Mouse (Mus musculus) v-Abl transformed pro-B cells (cell line): ENCODE data around the gene S100a10.

ENCODE experiments used
- in situ Hi-C, 2 experiments: fragments of 400-800 bp; cut with MboI; formaldehyde crosslinking; loops; one replicate each; pipeline ENCODE4 v1.15.1; 2025; ENCODE audit not compliant: unreplicated experiment in 2 of 2

S100a10 gene

DNA sequence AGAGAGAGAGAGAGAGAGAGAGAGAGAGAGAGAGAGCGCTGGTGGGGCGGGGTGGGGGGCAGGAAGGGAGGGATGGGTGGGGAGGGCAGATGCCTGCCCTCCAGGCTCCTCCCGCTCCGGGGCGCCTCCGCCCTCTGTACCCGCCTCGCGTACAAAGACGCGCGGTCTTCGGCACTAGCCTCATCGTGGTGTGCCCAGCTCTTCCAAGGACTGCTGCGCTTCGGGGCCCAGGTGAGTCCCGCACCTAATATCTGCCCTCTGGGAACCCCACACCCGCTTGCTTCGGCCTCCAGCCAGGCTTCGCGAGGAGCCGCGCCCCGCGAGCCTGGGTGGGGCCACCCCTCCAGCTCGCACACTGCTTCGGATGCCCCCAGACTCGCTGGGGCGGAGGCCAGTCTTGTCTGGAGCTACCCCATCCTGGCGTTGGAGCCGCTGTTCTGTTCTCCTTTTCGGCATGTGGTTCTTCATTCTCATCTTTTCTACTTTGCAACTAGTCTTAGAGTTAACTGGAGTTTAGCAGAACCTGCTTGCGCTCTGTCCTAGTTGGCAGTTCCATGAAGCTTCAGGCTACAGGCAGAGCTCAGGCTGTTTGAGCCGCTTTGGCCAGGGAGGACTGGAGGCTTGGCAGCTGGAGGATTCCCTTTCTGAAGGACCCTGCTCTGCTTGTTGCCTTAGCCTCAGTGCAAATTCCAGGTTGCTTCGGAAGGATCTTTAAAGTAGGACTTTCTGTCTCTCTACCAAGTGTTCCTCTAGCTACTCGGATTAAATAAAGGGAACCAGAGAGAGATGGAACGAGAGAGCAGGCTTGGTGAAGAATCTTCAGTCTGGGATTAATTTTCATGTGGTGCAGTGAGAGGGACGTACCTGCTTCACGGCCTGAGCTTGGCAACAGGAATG lies at the start of gene S100a10:
TSS of gene S100a10 (plus strand) at position 100 of the 897 bp plus-strand sequence.
- in situ Hi-C loops = loop anchor here in 1 of 2 experiments (25.0 kb wide), 2 partner anchors 757 to 1282 kb away; partner anchors contain the start of genes Pogz and Them4

DNA sequence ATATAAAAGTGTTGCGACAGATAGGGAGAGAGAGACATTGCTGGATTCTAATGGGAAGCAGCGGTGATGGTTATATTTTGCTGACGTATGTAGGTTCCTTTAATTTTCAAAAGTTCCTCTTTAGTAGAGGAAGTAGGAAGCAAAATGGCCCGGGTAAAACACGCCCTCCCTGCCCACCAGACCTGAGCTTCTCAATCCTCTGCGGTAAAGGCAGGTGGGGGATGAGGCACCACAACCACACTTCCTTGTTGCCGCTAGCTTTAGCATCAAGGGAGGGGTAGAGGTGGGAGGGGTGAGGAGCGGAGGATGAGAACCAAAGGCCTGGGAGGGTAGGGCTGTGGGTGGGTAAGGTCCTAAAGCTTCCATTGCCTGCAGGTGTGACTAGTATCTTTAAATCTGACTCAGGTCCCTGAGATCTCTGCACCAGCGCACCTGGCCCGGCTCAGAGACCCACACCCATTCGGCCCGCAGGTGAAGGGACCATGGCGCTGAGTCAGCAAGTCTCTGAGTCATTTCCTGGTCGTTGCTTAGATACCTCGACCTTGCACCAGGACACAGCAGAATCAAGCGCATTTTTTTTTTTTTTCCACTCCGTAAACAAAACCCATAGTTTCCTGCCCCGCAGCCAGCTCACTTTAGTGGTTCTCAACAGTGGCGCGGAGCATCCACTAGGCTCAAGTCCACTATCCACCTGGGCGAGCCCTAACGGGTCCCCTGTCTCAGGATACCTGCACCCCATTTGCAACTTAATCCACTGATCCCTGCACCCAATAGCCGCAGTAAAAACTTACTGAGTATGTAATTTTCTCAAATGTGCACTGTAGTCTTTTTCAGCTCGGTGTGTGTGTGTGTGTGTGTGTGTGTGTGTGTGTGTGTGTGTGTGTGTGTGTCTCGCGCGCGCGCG lies 48.7 kb upstream of the S100a10 start:
- in situ Hi-C loops = no loop called here

DNA sequence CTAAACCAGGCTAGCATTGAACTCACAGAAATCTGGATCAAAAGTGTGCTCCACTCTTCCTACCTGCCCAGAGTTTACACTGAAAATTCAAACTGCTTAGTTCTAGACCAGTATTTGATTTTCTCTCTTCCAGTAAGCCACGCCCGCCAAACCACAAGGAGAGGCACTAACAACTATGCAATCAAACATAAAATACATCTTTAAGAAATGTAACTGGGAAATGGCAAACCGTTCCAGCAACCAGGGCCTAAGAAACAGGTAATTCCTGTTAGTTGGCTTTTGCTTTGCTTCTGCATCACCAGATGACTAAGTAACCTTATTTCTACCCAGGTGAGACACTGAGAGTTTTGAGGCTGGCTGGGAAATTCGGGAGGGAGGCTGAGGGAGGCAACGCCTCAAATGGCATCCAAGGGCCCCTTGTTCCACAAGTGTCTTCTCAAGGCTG lies 48.0 kb upstream of the S100a10 start:
- in situ Hi-C loops = no loop called here

DNA sequence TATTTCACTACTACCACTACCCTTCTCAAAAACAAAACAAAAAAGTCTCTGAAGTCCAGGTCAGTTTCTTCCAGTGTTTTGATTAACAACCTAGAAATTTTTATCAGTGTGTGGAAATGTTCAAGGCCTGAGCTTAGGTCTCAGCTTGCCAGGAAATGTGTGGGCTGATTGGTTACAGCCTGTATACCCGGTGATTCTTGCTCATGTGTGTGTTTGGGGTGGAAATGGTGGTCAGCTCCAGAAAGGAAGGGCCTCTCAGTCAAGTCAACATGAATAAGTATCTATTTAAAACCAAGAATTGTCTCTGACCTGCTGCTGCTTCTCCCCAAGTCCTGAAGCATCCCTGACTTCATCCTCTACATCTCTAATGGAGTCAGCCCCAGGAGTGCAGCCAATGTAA lies 45.6 kb upstream of the S100a10 start:
- in situ Hi-C loops = no loop called here

DNA sequence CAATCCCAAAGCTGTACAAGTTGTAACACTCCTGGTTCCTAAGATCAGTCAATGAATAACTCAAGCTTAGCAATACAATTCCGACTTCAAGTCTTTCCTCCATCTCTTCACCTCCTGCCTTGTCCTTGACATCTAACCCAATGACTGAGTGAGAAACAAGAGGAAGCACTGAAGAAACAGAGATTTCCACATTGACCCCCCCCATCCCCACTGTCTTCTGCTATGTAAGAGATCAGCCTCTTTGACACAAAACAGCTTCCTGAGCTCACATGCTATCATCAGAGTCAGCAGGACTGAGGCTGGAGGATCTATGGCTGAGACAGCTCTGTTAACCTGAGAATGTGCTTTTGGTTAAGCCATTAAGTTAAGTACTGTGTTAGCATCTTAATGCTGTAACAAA lies 43.8 kb upstream of the S100a10 start:
- in situ Hi-C loops = no loop called here

DNA sequence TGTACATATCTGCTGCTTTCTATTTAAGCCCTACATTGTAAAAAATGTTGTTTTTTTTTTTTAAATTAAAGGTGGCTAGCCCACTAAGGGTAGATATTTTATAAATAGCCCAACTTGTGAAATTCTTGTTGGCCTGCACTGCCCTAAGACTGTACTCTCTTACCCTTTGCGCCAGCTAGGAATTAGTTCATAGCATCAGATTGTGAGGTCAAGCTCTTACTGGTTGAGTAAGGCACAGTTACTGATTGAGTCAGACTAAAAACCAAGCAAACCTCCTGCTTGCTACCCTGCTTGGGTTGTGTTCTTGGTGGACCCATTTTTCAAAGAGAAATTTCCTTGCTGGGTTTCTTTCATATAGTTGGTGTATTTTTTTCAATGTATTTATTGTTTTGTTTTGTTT lies 43.1 kb upstream of the S100a10 start:
- in situ Hi-C loops = no loop called here

DNA sequence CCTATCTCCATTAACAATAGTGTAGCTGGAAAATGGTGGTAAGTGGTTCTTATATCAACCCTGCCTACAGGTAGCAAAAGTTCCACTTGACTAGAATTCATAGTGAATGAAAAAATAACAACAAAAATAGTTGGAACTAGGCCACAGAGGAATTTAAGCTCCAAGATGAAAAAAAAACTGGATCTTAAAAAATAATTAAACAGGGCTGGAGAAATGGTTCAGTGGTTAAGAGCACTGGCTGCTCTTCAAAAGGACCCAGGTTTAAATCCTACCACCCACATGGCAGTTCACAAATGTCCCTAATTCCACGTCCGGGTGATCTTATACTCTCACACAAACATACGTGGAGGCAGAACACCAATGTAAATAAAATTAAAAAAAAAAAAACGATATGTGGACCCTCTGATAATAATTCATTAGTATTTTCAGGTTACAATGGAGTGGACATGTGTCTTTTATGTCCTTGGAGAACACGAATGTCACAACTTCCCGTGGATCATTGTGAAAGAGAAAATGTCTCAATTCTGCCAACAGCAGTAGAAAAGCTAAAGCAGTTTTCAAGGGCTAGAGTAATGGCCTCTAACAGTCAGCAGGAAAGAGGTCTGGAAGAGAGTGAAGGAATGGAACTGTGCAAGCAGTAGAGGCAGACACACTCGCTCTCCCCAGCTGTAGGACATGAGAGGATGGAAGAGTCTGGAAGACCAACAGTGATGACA lies 42.3 kb upstream of the S100a10 start:
- in situ Hi-C loops = no loop called here

DNA sequence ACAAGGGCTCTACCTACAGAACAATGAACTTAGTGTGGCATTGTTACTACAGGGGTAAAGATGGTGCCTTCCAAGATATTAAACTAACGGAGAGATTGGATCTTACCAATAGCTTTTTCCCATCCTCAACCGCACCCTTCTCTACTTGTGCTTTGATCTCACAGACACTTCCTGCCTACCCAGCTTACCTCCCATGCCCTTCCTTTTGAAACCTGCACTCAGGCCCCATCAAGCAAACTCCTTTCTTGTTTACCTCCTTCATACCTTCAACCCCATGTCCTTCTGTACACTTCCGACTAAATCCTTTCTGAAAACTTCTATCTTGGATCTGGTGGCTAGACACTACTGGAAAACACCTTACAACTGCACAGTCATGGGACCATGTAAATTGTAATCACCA lies 40.3 kb upstream of the S100a10 start:
- in situ Hi-C loops = no loop called here

DNA sequence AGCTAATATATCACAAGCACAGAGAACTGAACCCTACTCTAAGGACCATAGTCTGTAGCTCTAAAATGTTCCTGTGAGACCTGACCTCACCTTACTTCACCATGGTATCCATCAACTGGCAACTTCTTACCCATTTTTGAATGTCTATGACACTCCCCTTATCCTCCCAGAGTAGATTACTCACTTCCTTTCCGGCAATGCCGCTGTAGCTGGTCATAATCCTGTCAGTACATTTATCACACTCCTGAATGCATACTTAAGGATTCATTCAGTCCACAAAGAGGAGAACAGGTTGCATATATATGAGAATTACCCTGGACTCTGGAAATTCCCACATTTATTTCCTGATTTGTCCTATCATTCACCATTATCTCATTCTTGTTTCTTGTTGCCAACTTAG lies 37.5 kb upstream of the S100a10 start:
- in situ Hi-C loops = no loop called here

DNA sequence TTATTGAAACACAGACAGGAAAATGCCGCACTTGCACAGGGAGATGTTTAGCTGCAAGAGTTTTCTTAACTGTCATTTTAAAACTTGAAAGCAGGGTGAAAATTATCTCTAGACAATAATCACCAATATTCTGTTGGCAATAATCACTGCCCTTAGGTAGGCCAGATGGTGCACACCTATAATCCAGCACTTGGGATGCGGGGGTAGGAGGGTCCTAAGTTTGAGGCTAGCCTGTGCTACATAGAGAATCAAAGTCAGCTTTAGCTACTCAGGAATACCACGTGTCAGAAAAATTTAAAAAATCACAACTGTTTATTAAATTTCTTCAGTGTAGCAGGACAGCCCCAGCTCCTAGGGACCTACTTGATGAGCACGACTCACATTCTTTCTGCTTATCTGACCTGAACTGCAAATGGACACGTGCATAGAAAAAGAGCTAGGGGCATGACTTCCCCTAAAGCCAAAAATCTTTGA lies 35.0 kb upstream of the S100a10 start:
- in situ Hi-C loops = no loop called here

DNA sequence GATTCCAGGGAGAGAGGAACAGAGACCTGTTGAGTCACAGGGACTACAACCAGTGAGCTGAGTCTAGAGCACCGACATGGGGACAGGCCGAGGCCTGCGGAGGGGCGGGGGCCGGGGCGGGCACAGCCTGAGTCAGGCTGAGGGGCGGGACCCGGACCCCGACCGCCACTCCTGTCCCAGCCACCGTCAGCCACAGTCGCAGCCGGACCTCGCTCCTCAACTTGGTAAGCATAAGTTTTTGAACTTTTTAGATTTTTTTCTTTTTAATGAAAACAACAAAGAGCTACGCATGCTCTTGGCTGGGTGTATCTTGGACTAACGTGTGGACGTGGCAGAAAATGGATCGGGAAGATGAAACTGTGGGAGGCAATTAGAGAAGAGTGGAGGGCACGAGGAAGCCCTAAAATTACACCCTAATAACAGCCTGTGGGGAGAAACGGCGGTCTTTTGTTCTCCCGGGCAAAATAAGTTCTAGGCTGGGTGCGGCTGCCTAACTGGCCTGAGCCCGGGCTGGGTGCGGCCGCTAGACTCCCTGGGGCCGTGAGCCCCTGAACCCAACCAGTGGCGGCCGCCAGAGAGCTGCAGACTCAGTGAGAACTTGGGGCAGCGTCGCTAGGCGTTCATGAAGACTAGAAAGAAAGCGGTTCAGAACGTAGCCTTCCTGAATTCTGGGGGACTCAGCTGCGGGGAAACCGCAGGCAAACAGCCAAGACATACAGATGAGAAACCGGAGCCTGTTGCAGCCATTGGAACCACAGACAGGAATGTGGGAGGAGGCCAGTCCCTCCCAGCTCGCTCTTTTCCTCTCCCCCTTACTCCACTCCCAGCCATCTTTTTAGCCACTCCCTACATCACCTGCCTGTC lies 34.3 kb upstream of the S100a10 start, which contains the start of gene S100a11:
TSS of gene S100a11 (plus strand) at position 159 of the 864 bp plus-strand sequence.
- in situ Hi-C loops = no loop called here

DNA sequence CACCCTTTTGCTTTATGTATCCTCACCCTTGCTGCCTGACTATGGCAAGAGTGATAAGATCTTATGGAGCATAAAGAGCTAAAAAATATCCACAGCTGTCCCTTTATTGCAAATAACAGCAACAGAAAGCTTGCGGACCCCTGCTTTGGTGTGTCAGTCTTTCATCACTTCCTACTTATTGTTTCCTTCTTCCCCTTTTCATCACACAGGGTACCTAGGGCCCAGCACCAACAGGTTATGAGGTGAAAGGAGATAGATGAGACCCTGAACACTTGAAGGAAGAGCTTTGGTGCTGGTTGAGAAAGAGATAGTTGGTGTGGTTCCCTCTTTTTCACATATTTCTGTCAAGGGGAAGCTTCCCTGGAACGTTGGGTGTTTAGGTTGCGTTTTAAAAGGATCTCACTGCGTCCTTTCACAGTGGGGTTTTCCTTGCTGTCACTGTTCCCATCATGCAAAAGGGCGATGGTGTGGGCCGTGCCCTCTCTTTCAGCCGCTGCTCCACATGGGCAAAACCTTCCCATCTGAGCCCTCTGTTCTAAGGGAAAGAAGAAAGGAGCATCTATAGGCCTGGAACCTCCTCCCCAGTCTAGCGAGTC lies 33.3 kb upstream of the S100a10 start:
- in situ Hi-C loops = no loop called here

DNA sequence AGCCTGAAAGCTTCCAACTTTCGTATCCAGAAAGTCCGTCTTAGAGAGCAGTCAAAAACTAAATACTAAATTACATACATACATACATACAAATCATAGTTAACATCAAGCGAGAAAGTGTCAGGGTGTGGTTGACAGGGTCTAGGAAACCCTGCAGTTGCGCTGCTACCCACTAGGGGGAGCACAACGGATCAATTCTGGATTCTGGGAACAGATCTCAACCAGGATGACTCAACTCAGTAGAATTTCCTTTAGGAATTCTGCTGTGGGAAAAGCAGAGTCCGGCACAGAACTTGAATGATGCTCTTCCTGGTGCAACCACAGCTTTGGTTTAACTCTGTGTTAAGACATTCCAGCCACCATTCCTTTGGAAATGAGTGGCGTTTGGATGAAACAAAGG lies 32.3 kb upstream of the S100a10 start:
- in situ Hi-C loops = no loop called here

DNA sequence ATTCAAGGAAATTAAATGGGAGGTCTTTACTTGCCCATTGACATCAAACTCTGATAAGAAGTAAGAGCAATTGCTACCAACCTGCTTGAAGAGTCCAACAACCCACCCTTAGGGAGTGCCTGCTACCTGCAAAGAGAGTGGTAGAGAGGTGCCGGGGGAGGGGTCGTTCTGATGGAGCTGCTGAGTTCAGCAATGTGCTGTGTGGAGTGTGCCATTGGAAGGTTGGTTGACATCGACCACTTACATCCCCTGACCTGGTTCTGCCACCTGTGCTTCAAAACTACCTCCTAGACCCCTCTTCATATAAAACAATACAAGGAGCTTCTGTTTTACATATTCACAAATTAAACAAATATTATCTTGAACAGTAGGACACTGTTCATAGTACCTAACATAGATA lies 27.6 kb upstream of the S100a10 start:
- in situ Hi-C loops = loop anchor here in 1 of 2 experiments (25.0 kb wide), 1 partner anchor 785 kb away; the partner anchor contains the start of gene Them4

DNA sequence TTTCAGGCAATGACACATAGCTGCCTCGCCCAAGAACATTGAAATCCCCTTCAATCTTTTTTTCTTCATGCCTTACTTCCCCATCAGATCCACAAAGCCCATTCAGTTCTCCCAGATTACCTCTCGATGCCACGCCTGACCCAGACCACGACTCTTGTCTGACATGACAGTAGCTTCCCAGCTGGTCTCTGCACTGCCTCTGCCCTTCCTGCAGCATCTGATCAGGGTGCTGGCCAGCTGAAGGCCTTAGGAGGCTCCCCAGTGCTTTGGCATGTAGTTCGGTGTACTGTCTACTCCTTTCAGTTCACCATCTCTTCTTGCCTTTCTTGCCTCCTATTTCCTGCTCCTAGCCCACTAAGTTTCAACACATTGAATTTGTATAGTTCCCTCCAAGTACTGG lies 26.1 kb upstream of the S100a10 start:
- in situ Hi-C loops = loop anchor here in 1 of 2 experiments (25.0 kb wide), 1 partner anchor 783 kb away; the partner anchor contains the start of gene Them4

DNA sequence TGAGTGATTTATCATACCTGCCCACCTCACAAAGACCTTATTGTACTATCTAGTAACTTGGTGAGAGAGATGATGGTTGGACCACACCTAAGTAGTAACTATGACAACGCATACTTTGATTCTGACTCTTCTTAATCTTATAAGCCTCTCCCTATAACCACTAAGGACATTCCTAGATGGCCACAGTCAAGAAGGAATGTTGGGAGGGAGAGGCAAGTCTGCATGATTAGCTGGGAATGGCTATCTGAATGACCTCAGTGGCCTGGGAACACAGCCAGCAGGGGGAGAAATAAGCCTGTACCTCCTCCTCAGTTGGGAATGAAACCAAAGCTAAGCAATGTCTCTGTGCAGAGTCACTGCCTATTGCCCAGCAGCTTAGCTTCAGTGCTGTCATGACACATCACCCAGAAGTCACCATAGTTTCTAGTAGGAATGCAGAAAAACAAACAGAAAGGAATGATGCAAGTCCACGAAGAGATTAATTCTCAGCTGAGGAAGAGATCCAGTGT lies 17.8 kb upstream of the S100a10 start:
- in situ Hi-C loops = loop anchor here in 1 of 2 experiments (25.0 kb wide), 1 partner anchor 775 kb away; the partner anchor contains the start of gene Them4

DNA sequence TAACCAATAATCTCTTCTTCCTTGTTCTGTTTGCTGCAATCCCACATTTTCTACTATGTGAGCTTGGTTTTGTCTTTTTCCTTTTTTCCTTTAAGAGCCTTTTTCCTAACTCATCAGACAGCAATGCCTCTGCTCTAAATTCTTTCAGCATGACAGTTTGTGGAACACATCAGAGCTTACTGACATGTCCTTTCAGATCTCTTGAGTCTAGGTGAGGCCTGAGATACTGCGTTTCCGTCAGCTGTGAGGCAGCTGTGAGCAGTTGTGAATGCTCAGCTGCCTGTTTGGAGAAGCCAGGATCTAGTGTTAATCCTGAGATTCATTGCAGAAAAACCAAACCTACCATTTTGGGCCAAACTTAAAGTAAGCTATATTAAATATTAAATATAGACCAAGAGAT lies 16.4 kb upstream of the S100a10 start:
- in situ Hi-C loops = loop anchor here in 1 of 2 experiments (25.0 kb wide), 1 partner anchor 774 kb away; the partner anchor contains the start of gene Them4

DNA sequence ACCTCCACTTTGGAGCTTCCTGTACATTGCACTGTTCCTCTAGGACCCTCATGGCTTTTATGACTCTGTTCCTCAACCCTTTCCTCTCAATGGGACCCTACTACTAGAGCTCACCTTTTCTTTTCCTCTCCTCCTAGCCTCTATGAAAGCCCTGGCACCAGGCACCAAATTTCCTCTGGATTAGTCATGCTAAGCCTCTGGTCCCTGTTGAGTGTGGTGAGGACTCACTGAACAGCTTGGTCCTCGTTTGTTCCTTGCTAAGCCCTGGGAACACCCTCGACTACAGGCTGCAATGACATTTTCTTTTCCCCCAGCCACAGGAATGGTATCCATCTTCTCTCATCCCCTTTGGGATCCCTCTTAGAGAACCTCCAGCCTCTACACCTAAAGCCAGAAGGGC lies 13.4 kb upstream of the S100a10 start:
- in situ Hi-C loops = loop anchor here in 1 of 2 experiments (25.0 kb wide), 1 partner anchor 771 kb away; the partner anchor contains the start of gene Them4
